Mouse (Mus musculus): Measurements from ENCODE around the gene BC030499. TPM values are rescaled to one million over a fixed set of nuclear protein-coding genes. Genes with fewer than 3 reads are reported as not detected.

BC030499 gene
- polyA plus RNA-seq, 1 experiment from 2014 or later, result 0.69 TPM

GRCm38 (mm10) chr11:78343381-78344327, 53.0 kb downstream of the BC030499 start, which contains the start of gene Unc119:
Unc119 (plus strand) TSS chr11:78343482.
- Histone ChIP-seq H3K4me3 (peak within 1 kb of the TSS; percentile 96), H3K9me3 (no peaks in the 10 kb centered on the region), H3K27ac (peak within 1 kb of the TSS; percentile 96), H3K27me3 (ENCODE audit: insufficient read depth, poor library complexity, severe bottlenecking) (no peaks in the 10 kb centered on the region), H3K36me3 (peaks cover 41% of the 10 kb centered on the region), H3K4me1 (peaks cover 54% of the 10 kb centered on the region)
- peak; percentile 92 for DNase-seq (ENCODE audit: low spot score)
- 2% methylated on average over 62 of the region's 66 CpGs for WGBS

GRCm38 (mm10) chr11:78344328-78344889, 53.8 kb downstream of the BC030499 start:
- H3K27me3 ChIP-seq (ENCODE audit: insufficient read depth, poor library complexity, severe bottlenecking), result no peaks in the 10 kb centered on the region
- WGBS, result 48% methylated on average over 6 of the region's 6 CpGs
- no peak for DNase-seq (ENCODE audit: low spot score)
- H3K27ac ChIP-seq, result peak overlapping the region; percentile 96
- H3K36me3 ChIP-seq, result peaks cover 40% of the 10 kb centered on the region
- H3K9me3 ChIP-seq, result no peaks in the 10 kb centered on the region
- peak overlapping the region; percentile 96 for H3K4me3 ChIP-seq
- peaks cover 57% of the 10 kb centered on the region for H3K4me1 ChIP-seq

GRCm38 (mm10) chr11:78344890-78345715, 54.5 kb downstream of the BC030499 start:
- H3K27me3 ChIP-seq (ENCODE audit: insufficient read depth, poor library complexity, severe bottlenecking), result no peaks in the 10 kb centered on the region
- peaks cover 33% of the 10 kb centered on the region for H3K36me3 ChIP-seq
- H3K27ac ChIP-seq, result peak overlapping the region; percentile 72
- peak overlapping the region; percentile 96 for H3K4me3 ChIP-seq
- 40% methylated on average over 8 of the region's 8 CpGs for WGBS
- H3K9me3 ChIP-seq, result no peaks in the 10 kb centered on the region
- H3K4me1 ChIP-seq, result peaks cover 64% of the 10 kb centered on the region
- DNase-seq (ENCODE audit: low spot score), result no peak

GRCm38 (mm10) chr11:78345801-78346200, 55.2 kb downstream of the BC030499 start:
- H3K36me3 ChIP-seq, result peaks cover 29% of the 10 kb centered on the region
- H3K4me1 ChIP-seq, result peaks cover 64% of the 10 kb centered on the region
- H3K27me3 ChIP-seq (ENCODE audit: insufficient read depth, poor library complexity, severe bottlenecking), result no peaks in the 10 kb centered on the region
- H3K9me3 ChIP-seq, result no peaks in the 10 kb centered on the region
- H3K4me3 ChIP-seq, result 0 out of 2 replicates have a peak overlapping the region, but pooled peaks have one; percentile 96
- peak overlapping the region; percentile 72 for H3K27ac ChIP-seq
- DNase-seq (ENCODE audit: low spot score), result no peak
- WGBS, result 60% methylated on average over 7 of the region's 7 CpGs

Other genes with a start within 250 kb of the BC030499 start
- 30.7 and 35.6 TPM in 2 replicates for gene Eral1, start 210.5 kb upstream of the BC030499 start, polyA plus RNA-seq (2016; fragmentation: Nextera tagmentation; extraction: Ambion mirVana)
- gene Fam222b, start 196.2 kb upstream of the BC030499 start, polyA plus RNA-seq (2016; fragmentation: Nextera tagmentation; extraction: Ambion mirVana), result 24.0 and 25.5 TPM in 2 replicates
- 57.9 and 88.7 TPM in 2 replicates for gene Traf4, start 125.3 kb upstream of the BC030499 start, polyA plus RNA-seq (2016; fragmentation: Nextera tagmentation; extraction: Ambion mirVana)
- 15.3 and 16.5 TPM in 2 replicates for gene Nek8, start 114.2 kb upstream of the BC030499 start, polyA plus RNA-seq (2016; fragmentation: Nextera tagmentation; extraction: Ambion mirVana)
- gene Tlcd1, start 114.1 kb upstream of the BC030499 start, polyA plus RNA-seq (2016; fragmentation: Nextera tagmentation; extraction: Ambion mirVana), result 16.9 and 18.7 TPM in 2 replicates
- gene Rpl23a, start 107.3 kb upstream of the BC030499 start, polyA plus RNA-seq (2016; fragmentation: Nextera tagmentation; extraction: Ambion mirVana), result 863 and 999 TPM in 2 replicates
- 63.2 and 88.1 TPM in 2 replicates for gene Rab34, start 102.4 kb upstream of the BC030499 start, polyA plus RNA-seq (2016; fragmentation: Nextera tagmentation; extraction: Ambion mirVana)
- 2.9 and 3.3 TPM in 2 replicates for gene Proca1, start 97.4 kb upstream of the BC030499 start, polyA plus RNA-seq (2016; fragmentation: Nextera tagmentation; extraction: Ambion mirVana)
- 44.0 and 49.0 TPM in 2 replicates for gene Sdf2, start 45.1 kb upstream of the BC030499 start, polyA plus RNA-seq (2016; fragmentation: Nextera tagmentation; extraction: Ambion mirVana)
- gene Supt6, start 44.9 kb upstream of the BC030499 start, polyA plus RNA-seq (2016; fragmentation: Nextera tagmentation; extraction: Ambion mirVana), result 28.3 and 29.1 TPM in 2 replicates
- 69.3 and 76.7 TPM in 2 replicates for gene 2610507B11Rik, start 29.1 kb upstream of the BC030499 start, polyA plus RNA-seq (2016; fragmentation: Nextera tagmentation; extraction: Ambion mirVana)
- gene Spag5, start 10.7 kb downstream of the BC030499 start, polyA plus RNA-seq (2016; fragmentation: Nextera tagmentation; extraction: Ambion mirVana), result 39.1 and 39.3 TPM in 2 replicates
- 11.2 and 17.2 TPM in 2 replicates for gene Aldoc, start 32.1 kb downstream of the BC030499 start, polyA plus RNA-seq (2016; fragmentation: Nextera tagmentation; extraction: Ambion mirVana)
- 72.0 and 78.3 TPM in 2 replicates for gene Pigs, start 37.6 kb downstream of the BC030499 start, polyA plus RNA-seq (2016; fragmentation: Nextera tagmentation; extraction: Ambion mirVana)
- 40.7 and 66.1 TPM in 2 replicates for gene Unc119, start 52.6 kb downstream of the BC030499 start, polyA plus RNA-seq (2016; fragmentation: Nextera tagmentation; extraction: Ambion mirVana)
- gene Foxn1, start 95.7 kb downstream of the BC030499 start, polyA plus RNA-seq (2016; fragmentation: Nextera tagmentation; extraction: Ambion mirVana), result 0.13 TPM in 1 of 2 replicates, not detected in the other
- gene Slc13a2, start 131.4 kb downstream of the BC030499 start, polyA plus RNA-seq (2016; fragmentation: Nextera tagmentation; extraction: Ambion mirVana), result not detected in 2 replicates
- gene Slc46a1, start 174.9 kb downstream of the BC030499 start, polyA plus RNA-seq (2016; fragmentation: Nextera tagmentation; extraction: Ambion mirVana), result 7.8 and 12.8 TPM in 2 replicates
- 0.10 and 1.5 TPM in 2 replicates for gene Sarm1, start 206.9 kb downstream of the BC030499 start, polyA plus RNA-seq (2016; fragmentation: Nextera tagmentation; extraction: Ambion mirVana)
- gene Vtn, start 208.2 kb downstream of the BC030499 start, polyA plus RNA-seq (2016; fragmentation: Nextera tagmentation; extraction: Ambion mirVana), result 1.6 and 43.5 TPM in 2 replicates
- not detected in 2 replicates for gene Sebox, start 212.6 kb downstream of the BC030499 start, polyA plus RNA-seq (2016; fragmentation: Nextera tagmentation; extraction: Ambion mirVana)
- gene Tmem199, start 221.3 kb downstream of the BC030499 start, polyA plus RNA-seq (2016; fragmentation: Nextera tagmentation; extraction: Ambion mirVana), result 64.2 and 74.5 TPM in 2 replicates
- gene Poldip2, start 221.4 kb downstream of the BC030499 start, polyA plus RNA-seq (2016; fragmentation: Nextera tagmentation; extraction: Ambion mirVana), result 160 and 165 TPM in 2 replicates
- 92.5 and 92.6 TPM in 2 replicates for gene Tnfaip1, start 245.5 kb downstream of the BC030499 start, polyA plus RNA-seq (2016; fragmentation: Nextera tagmentation; extraction: Ambion mirVana)
- 92.8 and 95.9 TPM in 2 replicates for gene Ift20, start 245.5 kb downstream of the BC030499 start, polyA plus RNA-seq (2016; fragmentation: Nextera tagmentation; extraction: Ambion mirVana)